Mouse (Mus musculus): ENCODE results near the gene Ctnnd2. TPM values are rescaled to one million over a fixed set of nuclear protein-coding genes. Genes with fewer than 3 reads are reported as not detected.

The Ctnnd2 gene
- polyA plus RNA-seq, 2 experiments from 2014 or later, result 0.71 TPM; not detected in 1

- no peak for ATAC-seq
These were observed 477.6 kb downstream of the Ctnnd2 start for GRCm38 (mm10) chr15:30649964-30650363.

GRCm38 (mm10) chr15:30655433-30655832, 483.0 kb downstream of the Ctnnd2 start:
- ATAC-seq, result no peak

- no peak for ATAC-seq
These were observed 485.2 kb downstream of the Ctnnd2 start for GRCm38 (mm10) chr15:30657588-30657987.

GRCm38 (mm10) chr15:30660539-30661149, 488.3 kb downstream of the Ctnnd2 start:
- no peak for ATAC-seq

- no peak for ATAC-seq
These were observed 489.5 kb downstream of the Ctnnd2 start for GRCm38 (mm10) chr15:30661689-30662422.

GRCm38 (mm10) chr15:30667819-30668587, 495.6 kb downstream of the Ctnnd2 start:
- no peak for ATAC-seq

- ATAC-seq, result no peak
These were observed 509.5 kb downstream of the Ctnnd2 start for GRCm38 (mm10) chr15:30681939-30682338.

- no peak for ATAC-seq
These were observed 510.1 kb downstream of the Ctnnd2 start for GRCm38 (mm10) chr15:30682360-30683119.

- no peak for ATAC-seq
These were observed 514.1 kb downstream of the Ctnnd2 start for GRCm38 (mm10) chr15:30686206-30687101.

- ATAC-seq, result no peak
These were observed 521.4 kb downstream of the Ctnnd2 start for GRCm38 (mm10) chr15:30693754-30694205.

- no peak for ATAC-seq
These were observed 521.9 kb downstream of the Ctnnd2 start for GRCm38 (mm10) chr15:30694286-30694685.

- ATAC-seq, result no peak
These were observed 523.5 kb downstream of the Ctnnd2 start for GRCm38 (mm10) chr15:30695859-30696258.

GRCm38 (mm10) chr15:30697356-30697755, 525.0 kb downstream of the Ctnnd2 start:
- ATAC-seq, result no peak

- no peak for ATAC-seq
These were observed 528.4 kb downstream of the Ctnnd2 start for GRCm38 (mm10) chr15:30700762-30701161.

GRCm38 (mm10) chr15:30701592-30701991, 529.2 kb downstream of the Ctnnd2 start:
- no peak for ATAC-seq

GRCm38 (mm10) chr15:30709026-30709753, 536.8 kb downstream of the Ctnnd2 start:
- ATAC-seq, result no peak

- ATAC-seq, result no peak
These were observed 537.3 kb downstream of the Ctnnd2 start for GRCm38 (mm10) chr15:30709754-30710105.

- no peak for ATAC-seq
These were observed 542.4 kb downstream of the Ctnnd2 start for GRCm38 (mm10) chr15:30714823-30715222.

GRCm38 (mm10) chr15:30718811-30719210, 546.4 kb downstream of the Ctnnd2 start:
- no peak for ATAC-seq

- ATAC-seq, result no peak
These were observed 546.8 kb downstream of the Ctnnd2 start for GRCm38 (mm10) chr15:30719226-30719625.

GRCm38 (mm10) chr15:30721098-30721497, 548.7 kb downstream of the Ctnnd2 start:
- ATAC-seq, result no peak

Measured in activated CD4-positive, CD25-positive, alpha-beta regulatory T cell, adult 4 months (primary cell).